Mouse (Mus musculus): ENCODE data around the gene Upk3bl.
A peak's percentile ranks its signal among the peaks of the same experiment; 100 is the strongest.
"Not testable (repeated sequence)": the region's sequence is repeated elsewhere in the genome, so short reads cannot be mapped to it uniquely, and the experiment has no call there.

The Upk3bl gene

DNA sequence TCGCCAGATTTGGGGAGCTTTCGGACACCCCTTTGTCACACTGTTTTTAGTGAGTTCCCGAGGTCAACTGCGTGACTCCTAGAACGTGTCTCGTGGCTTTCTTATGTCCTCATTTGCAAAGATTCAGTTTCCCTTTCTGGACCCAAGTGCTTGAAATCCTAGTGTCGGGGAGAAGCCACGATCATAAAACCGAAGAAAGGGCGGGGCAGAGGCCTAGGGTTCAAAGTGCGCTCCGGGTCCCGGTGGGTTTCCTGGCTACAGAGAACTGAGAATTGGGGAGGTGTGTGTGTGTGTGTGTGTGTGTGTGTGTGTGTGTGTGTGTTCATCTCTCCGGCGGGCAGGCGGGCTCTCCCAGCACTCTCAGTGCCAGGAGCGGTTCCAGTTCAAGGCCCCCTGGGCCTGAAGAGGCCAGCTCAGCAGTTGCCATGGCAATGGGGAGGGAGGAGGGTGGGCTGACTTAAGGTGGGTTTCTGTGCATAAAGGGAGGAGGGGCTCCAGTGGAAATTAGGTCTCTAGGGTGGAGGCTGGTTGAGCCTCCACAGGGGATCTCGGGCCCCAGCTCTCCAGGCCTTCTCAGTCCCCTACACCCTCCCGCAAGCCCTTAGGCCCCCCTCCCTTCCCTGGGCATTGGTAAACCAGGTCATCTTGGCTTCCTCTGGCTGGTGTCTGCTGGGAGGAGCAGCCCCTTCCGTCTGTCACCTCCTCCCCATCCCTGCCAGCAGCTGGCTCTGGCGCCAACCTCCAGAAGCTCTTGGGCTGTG, 30.8 kb downstream of the Upk3bl start:
- DNase-seq (ENCODE audit: low spot score in 2 of 2) = peak; percentile 35 to 43

DNA sequence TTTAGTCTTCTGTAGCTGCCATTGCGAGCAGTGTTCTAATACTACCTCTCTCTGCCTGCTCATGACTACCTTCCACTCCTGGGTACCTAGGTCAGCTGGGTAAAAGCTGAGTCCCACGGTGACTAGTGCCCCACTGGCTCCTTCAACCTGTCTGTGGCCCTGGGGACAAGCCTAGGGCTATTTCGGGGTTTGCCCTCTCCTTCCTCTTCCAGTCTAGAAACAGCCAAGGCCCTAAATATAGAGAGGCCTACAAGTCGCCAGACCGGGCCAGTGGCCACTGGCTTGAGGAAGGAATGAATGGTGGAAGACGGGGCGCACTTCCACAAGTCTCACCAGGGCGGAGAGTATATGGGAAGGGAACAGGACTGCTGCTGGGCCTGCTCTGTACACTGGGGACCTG, 32.0 kb downstream of the Upk3bl start:
- DNase-seq (ENCODE audit: low spot score in 2 of 2) = no peak

DNA sequence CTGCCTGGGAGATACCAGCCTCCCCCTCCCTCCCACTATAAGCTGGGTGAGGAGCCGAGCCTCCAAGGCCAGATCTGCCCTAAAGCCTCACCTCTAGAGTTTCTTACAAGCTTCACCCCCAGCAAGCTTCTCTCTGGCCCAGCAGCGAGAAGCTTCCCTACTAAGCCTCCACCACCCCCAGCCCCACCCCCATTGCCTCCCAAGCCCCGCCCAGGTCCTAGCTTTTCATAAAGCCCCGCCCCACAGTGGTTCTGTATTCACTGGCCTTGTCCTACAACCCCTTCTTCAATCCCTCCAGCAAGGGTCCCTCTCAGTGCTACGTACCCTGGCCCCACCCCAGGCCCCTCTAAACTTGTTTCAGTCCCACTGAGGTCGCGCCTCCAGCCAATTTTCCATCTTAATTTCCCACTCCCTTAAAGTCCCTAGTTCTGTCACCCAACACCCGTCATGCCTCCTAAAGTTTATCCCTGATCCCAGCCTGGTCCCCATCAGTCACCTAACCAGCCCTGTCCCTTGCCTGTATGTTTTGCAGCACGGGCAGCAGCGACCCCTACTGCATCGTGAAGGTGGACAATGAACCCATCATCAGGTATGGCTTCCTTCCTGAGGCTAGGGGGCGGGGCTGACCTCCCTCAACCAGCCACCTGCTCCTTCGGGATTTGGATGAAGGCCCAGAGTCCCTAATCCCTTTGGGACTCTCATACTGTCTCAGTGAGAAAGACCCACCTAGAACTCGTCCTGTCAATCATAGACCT, 34.7 kb downstream of the Upk3bl start:
- DNase-seq (ENCODE audit: low spot score in 2 of 2) = no peak

DNA sequence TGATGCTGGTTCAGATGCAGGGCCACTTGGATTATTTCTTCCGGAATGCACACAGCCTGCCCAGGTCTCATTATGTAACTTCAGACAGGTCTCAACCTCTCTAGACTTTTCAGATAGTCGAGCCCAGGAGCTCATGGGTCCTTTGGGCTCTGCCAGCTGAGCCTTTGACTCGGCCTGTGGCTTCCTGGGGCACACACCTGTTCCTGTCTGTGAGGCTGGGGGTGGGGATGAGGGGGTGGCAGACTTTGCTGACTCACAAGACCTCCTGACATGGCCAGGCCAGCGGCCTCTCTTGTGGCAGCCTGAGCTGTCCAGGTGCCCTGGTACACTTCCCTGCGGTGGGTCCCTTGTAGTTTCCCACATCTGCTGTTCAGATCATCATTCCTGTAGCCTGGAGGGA, 37.6 kb downstream of the Upk3bl start:
- DNase-seq (ENCODE audit: low spot score in 2 of 2) = no peak

DNA sequence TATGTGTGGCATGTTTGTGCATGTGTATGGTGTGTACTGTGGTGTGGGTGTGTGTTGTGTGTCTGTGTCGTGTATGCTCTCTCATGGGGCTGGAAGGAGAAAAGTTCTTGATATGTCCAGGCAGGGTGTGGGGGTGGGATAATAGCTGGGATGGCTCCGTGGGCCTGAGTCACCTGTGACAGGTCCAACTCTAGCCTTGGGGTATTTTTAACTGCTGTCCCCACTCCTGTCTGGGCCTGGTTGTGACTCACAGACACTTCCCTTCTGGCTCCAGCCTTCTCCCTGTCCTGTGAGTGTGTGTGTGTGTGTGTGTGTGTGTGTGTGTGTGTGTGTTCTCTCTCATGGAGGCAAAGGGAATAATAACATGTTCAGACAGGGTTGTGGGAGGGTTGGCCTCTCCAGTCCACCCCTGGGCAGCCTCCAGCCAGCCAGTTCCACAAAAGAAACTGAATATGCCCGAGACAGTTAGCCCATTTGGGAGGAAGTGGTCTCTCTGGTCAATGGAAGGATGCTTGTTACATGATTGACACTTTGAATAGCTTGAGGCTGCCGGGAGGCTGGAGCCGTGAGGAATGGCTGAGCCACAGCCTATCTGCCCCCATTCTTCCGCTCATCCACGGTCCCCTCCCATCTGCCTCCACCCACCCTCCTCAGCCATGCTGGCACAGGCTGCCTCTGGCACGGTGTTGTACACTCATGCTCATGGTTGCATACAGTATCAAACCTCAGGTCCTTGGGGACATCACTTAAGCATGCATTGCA, 40.1 kb downstream of the Upk3bl start:
- no peak for DNase-seq (ENCODE audit: low spot score in 2 of 2)

DNA sequence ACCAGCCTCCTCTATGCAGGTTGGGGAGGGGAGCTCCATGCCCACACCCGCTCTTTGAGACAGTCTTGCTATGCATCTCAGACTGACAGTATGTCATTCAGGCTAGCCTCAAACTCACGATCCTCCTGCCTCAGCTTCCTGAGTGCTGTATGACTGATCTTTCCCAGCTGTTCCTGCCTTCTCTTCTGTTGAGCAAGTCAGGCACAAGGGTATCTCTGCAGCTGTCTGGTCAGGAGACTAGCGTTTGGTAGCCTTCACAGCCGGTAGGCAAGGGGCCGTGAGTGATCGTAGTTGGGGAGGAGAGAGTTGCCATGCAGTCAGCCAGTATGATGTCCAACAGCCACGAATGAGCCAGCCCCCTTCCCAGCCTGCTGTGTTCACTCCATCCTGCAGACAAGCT, 40.8 kb downstream of the Upk3bl start:
- DNase-seq (ENCODE audit: low spot score in 2 of 2) = no peak

DNA sequence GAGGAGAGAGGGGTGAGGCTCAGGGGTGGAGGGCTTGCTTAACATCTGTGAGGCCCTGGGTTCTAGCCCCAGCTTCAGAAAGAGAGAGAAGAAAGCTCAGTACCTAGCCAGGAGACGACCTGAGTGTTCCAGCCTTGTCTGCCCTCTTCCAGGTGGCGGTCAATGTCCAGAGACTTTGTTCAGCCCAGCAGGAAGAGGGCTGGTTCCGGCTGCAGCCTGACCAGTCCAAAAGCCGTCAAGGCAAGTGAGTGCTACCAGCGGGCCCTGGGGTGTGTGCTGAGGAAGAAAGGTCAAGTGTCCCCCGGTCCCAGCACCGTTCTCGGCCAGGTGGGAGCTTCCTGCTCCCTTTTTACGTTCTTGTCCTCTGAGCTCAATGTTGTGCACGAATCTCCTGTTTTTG, 44.2 kb downstream of the Upk3bl start:
- no peak for DNase-seq (ENCODE audit: low spot score in 2 of 2)

DNA sequence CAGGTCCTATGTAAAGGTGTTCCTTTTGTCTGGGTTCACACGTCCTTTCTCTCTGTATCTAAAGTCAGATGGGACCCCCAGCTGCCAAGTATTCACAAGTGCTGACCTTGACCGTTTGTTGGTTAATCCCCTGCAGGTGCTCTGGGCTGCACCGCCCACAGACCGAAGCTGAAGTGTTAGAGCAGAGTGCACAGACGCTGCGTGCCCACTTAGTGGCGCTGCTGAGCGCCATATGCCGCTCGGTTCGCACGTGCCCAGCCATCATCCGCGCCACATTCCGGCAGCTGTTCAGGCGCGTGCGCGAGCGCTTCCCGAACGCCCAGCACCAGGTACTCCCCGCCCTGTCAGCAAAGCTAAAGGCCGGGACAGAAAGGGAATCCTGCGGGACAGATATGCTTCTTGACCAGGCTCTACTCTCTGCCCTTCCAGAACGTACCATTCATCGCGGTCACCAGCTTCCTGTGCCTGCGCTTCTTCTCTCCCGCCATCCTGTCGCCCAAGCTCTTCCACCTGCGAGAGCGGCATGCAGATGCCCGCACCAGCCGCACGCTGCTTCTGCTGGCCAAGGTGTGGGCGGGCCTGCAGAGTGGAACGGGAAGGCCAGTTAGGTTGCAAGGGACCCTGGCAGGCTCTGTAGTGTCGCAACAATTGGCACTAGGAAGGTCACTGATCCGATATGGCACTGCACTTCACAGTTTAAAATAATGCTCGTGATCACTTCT, 48.0 kb downstream of the Upk3bl start:
- DNase-seq (ENCODE audit: low spot score in 2 of 2) = peak; percentile 58 to 63

DNA sequence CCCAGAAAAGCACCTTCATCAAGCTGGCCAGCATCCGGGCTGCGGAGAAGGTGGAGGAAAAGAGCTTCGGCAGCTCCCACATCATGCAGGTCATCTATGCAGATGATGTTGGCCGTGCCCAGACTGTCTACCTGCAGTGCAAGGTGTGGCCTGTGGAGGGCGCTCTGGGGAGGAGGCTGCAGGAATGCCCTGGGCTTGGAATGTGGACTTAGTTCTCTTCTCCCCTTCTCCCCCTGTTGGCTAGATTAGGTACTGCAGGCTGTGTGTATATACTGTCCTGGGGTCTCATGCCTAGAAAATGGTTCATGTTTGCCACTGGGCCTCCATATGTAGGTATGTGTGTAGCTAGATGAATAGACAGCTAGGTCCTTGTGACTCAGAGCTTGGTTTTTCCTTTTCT, 50.2 kb downstream of the Upk3bl start:
- DNase-seq (ENCODE audit: low spot score in 2 of 2) = no peak

DNA sequence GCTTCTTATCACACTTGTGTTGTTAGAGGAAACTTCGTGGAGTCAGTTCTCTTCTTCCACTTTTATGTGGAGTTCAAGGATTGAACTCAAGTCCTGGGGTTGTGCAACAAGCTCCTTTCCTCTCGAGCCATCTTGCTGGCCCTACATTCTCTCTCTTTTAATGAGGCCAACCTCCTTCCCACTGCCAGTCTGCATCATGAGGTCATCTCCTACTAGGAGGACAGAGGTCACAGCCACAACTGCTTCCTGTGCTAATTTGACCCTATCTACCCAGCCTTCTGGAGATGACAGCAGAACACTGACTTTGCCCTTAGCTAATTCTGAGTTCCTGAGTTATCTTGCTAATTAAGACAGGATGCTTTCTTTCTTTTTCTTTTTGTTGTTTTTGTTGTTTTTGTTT, 54.2 kb downstream of the Upk3bl start:
- no peak for DNase-seq (ENCODE audit: low spot score in 2 of 2)

DNA sequence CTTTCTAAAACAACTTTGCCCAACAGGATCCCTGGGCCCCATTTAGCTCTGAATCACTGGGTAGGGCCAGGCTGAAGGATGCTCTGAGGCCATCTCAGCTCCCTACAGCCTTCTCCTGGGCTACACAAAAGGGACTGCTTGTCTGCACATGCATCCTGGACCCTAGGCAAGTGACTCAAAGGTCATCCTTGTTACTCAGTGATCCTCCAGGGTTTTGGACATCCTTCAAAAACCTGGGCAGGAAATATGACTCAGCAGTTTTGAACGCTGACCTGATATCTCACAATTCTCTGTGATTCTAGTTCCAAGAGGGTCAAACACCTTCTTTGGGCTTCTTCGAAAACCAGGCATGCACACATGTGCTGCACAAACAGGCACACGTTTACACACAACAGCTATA, 54.8 kb downstream of the Upk3bl start:
- DNase-seq (ENCODE audit: low spot score in 2 of 2) = no peak

DNA sequence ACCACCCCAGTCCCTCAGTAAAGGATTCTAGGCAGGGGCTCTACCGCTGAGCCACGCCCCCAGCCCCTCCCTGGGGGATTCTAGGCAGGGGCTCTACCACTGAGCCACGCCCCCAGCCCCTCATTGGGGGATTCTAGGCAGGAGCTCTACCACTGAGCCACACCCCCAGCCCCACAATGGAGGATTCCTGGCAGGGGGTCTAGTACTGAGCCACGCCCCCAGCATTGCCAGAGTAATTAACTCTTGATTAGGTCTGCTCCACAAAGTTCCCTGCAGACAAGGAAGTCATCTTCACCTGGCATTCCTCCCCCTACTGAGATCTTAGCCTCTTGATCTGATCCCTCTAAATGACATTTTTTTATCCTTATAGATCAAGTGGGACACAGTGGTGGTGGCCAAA, 59.3 kb downstream of the Upk3bl start:
- DNase-seq (ENCODE audit: low spot score in 2 of 2) = not testable (repeated sequence)
